Mouse (Mus musculus) heart, adult 2 months (tissue): ENCODE data around the gene Mapkbp1. TPM values are rescaled to one million over a fixed set of nuclear protein-coding genes. Genes with fewer than 3 reads are reported as not detected.

Experiments used
- DNase-seq, 2 experiments: peaks; one replicate each; pipeline ENCODE4 v3.0.0; 2021
- H3K27ac ChIP-seq: fragments of 200-600 bp; 2 replicates; pipeline ENCODE4 v1.8.1; 2022
- H3K27me3 ChIP-seq: fragments of 200-500 bp; 2 replicates; pipeline ENCODE4 v1.6.1; 2012; ENCODE audit warnings: mild to moderate bottlenecking, low read length, inconsistent platforms, mixed read lengths; ENCODE audit not compliant: control insufficient read depth, insufficient read depth
- H3K36me3 ChIP-seq: fragments of 200-500 bp; 2 replicates; pipeline ENCODE4 v1.6.1; 2012; ENCODE audit warnings: low read length, inconsistent platforms; ENCODE audit not compliant: control insufficient read depth, insufficient read depth
- H3K4me1 ChIP-seq: fragments of 200-500 bp; 2 replicates; pipeline ENCODE4 v1.6.1; 2011; ENCODE audit warnings: low read length; ENCODE audit not compliant: control insufficient read depth, insufficient read depth
- H3K4me3 ChIP-seq: fragments of 200-600 bp; 2 replicates; pipeline ENCODE4 v1.8.1; 2022
- H3K79me2 ChIP-seq: fragments of 200-500 bp; replicated peaks from 2 replicates; pipeline ENCODE4 v1.6.1; 2012; ENCODE audit warnings: mild to moderate bottlenecking, inconsistent platforms, low read length, moderate library complexity, mixed read lengths; ENCODE audit not compliant: control insufficient read depth, insufficient read depth
- H3K9ac ChIP-seq: fragments of 200-500 bp; 2 replicates; pipeline ENCODE4 v1.6.1; 2012; ENCODE audit warnings: low read depth, mild to moderate bottlenecking, control low read depth, inconsistent platforms, low read length, mixed read lengths
- CTCF ChIP-seq: fragments of 200-600 bp; IDR thresholded peaks from 2 replicates; pipeline ENCODE4 v1.8.1; 2022; ENCODE audit warnings: antibody characterized with exemption, mild to moderate bottlenecking, moderate library complexity
- EP300 ChIP-seq: fragments of 200-500 bp; IDR thresholded peaks from 2 replicates; pipeline ENCODE4 v1.6.1; 2011; ENCODE audit warnings: low read depth, low read length, control low read depth; ENCODE audit not compliant: insufficient read depth
- POLR2A ChIP-seq: fragments of 200-500 bp; IDR thresholded peaks from 2 replicates; pipeline ENCODE4 v1.6.1; 2011; ENCODE audit warnings: mild to moderate bottlenecking, low read depth, low read length, control low read depth; ENCODE audit not compliant: insufficient read depth
- whole genome bisulfite sequencing: fragments of 180-500 bp; shearing (Covaris S2); methylation state at CpG from one replicate; pipeline ENCODE4 v1.1.7; 2018; 5-methylcytosine and 5-hydroxymethylcytosine counted together
- intact Hi-C: fragments of 180-260 bp; cut with DNase I; formaldehyde crosslinking; loops from one replicate; pipeline ENCODE4 v1.15.1; 2025
- polyA plus RNA-seq: library from polyadenylated mRNA; depleted of rRNA; stranded (reverse); fragments of >200 nt; gene quantifications from 2 replicates; pipeline ENCODE4 v1.2.3, GENCODE M21; 2012
- total RNA-seq, 2 experiments: library from RNA; stranded (reverse); gene quantifications; 2 replicates each; pipeline ENCODE4 v1.2.3; 2021

Gene Mapkbp1
- total and polyA plus RNA-seq, 3 experiments = 7.7 to 8.1 (median 8.0) TPM

GRCm38 (mm10) chr2:120040991-120041390 is 68.5 kb downstream of the Mapkbp1 start:
- no peak overlapping the region for H3K4me3 ChIP-seq
- H3K9ac ChIP-seq = no peak overlapping the region
- 86% methylated on average over 5 of the region's 5 CpGs for WGBS
- intact Hi-C loops = no loop called here
- H3K79me2 ChIP-seq = no peaks in the 10 kb centered on the region
- no peak overlapping the region for H3K27ac ChIP-seq
- H3K36me3 ChIP-seq = no peaks in the 10 kb centered on the region
- TF ChIP-seq EP300 (no peak), POLR2A (no peak), CTCF (no peak)
- DNase-seq = no peak
- no peaks in the 10 kb centered on the region for H3K4me1 ChIP-seq
- H3K27me3 ChIP-seq = no peaks in the 10 kb centered on the region

GRCm38 (mm10) chr2:120044101-120044603 is 71.7 kb downstream of the Mapkbp1 start:
- no peaks in the 10 kb centered on the region for H3K79me2 ChIP-seq
- TF ChIP-seq EP300 = no peak
- TF ChIP-seq POLR2A = no peak
- DNase-seq = no peak
- intact Hi-C loops = no loop called here
- 62% methylated on average over 4 of the region's 4 CpGs for WGBS
- no peaks in the 10 kb centered on the region for H3K4me1 ChIP-seq
- no peaks in the 10 kb centered on the region for H3K36me3 ChIP-seq
- H3K4me3 ChIP-seq = no peak overlapping the region
- H3K27me3 ChIP-seq = no peaks in the 10 kb centered on the region
- H3K27ac ChIP-seq = no peak overlapping the region
- no peak overlapping the region for H3K9ac ChIP-seq

GRCm38 (mm10) chr2:120044676-120045075 is 72.2 kb downstream of the Mapkbp1 start:
- no peak for TF ChIP-seq POLR2A
- no peak for TF ChIP-seq CTCF
- TF ChIP-seq EP300 = no peak
- intact Hi-C loops = no loop called here
- no peak overlapping the region for H3K9ac ChIP-seq
- no peaks in the 10 kb centered on the region for H3K36me3 ChIP-seq
- H3K4me3 ChIP-seq = no peak overlapping the region
- DNase-seq = no peak
- H3K4me1 ChIP-seq = no peaks in the 10 kb centered on the region
- WGBS = 88% methylated on average over 3 of the region's 3 CpGs
- no peak overlapping the region for H3K27ac ChIP-seq
- H3K79me2 ChIP-seq = no peaks in the 10 kb centered on the region
- H3K27me3 ChIP-seq = no peaks in the 10 kb centered on the region

- Histone ChIP-seq H3K4me3 (no peak overlapping the region), H3K79me2 (no peaks in the 10 kb centered on the region), H3K27me3 (no peaks in the 10 kb centered on the region), H3K9ac (no peak overlapping the region), H3K4me1 (no peaks in the 10 kb centered on the region), H3K36me3 (no peaks in the 10 kb centered on the region), H3K27ac (no peak overlapping the region)
- DNase-seq = no peak
- intact Hi-C loops = no loop called here
- 65% methylated on average over 14 of the region's 14 CpGs for WGBS
- TF ChIP-seq POLR2A (no peak), CTCF (no peak), EP300 (no peak)
Observed at GRCm38 (mm10) chr2:120046486-120047310, 74.2 kb downstream of the Mapkbp1 start.

- Histone ChIP-seq H3K4me1 (no peaks in the 10 kb centered on the region), H3K79me2 (no peaks in the 10 kb centered on the region), H3K4me3 (no peak overlapping the region), H3K27me3 (no peaks in the 10 kb centered on the region), H3K36me3 (no peaks in the 10 kb centered on the region), H3K27ac (no peak overlapping the region), H3K9ac (no peak overlapping the region)
- 85% methylated on average over 9 of the region's 9 CpGs for WGBS
- no peak for DNase-seq
- intact Hi-C loops = no loop called here
- TF ChIP-seq POLR2A = no peak
- TF ChIP-seq EP300 = no peak
- no peak for TF ChIP-seq CTCF
Observed at GRCm38 (mm10) chr2:120048173-120048572, 75.7 kb downstream of the Mapkbp1 start.

- H3K36me3 ChIP-seq = no peaks in the 10 kb centered on the region
- DNase-seq = peak; percentile 48 to 62
- H3K9ac ChIP-seq = no peak overlapping the region
- WGBS = 60% methylated on average over 10 of the region's 10 CpGs
- H3K4me1 ChIP-seq = peaks cover 2% of the 10 kb centered on the region; the same call in 1 of the 2 replicates
- no peaks in the 10 kb centered on the region for H3K79me2 ChIP-seq
- intact Hi-C loops = no loop called here
- no peak overlapping the region for H3K27ac ChIP-seq
- H3K4me3 ChIP-seq = no peak overlapping the region
- no peak for TF ChIP-seq EP300
- TF ChIP-seq CTCF = peak; percentile 75
- H3K27me3 ChIP-seq = no peaks in the 10 kb centered on the region
Observed at GRCm38 (mm10) chr2:120049632-120050274, 77.3 kb downstream of the Mapkbp1 start.
